Mouse (Mus musculus) embryonic facial prominence, embryonic 11.5 days (tissue): ENCODE measurements at regions not wholly inside any gene's neighbourhood (a gene's known extent, or its start where the extent isn't known, plus 50 kb on each side); places are given as distances from the start of the nearest gene placed in this dataset.

Experiments
- ATAC-seq: fragments of 200-750 bp; cut with Nextera tagmentation; replicated peaks from 2 replicates; pipeline ENCODE4 v1.8.0; 2017; ENCODE audit warnings: low read depth; ENCODE audit not compliant: insufficient number of reproducible peaks, low FRiP score, low TSS enrichment
- DNase-seq: peaks from one replicate; pipeline ENCODE4 v3.0.0-alpha.2; 2015; ENCODE audit warnings: low spot score
- H3K27ac ChIP-seq: fragments of 300-500 bp; sonication (generic); replicated peaks from 2 replicates; pipeline ENCODE4 v1.5.1; 2014; ENCODE audit warnings: mild to moderate bottlenecking, low read depth, low read length, control low read depth
- H3K27me3 ChIP-seq: fragments of 300-500 bp; sonication (generic); 2 replicates; pipeline ENCODE4 v1.6.1; 2014; ENCODE audit warnings: mild to moderate bottlenecking, low read length, moderate library complexity, mixed read lengths; ENCODE audit not compliant: control insufficient read depth, insufficient read depth
- H3K36me3 ChIP-seq: fragments of 300-500 bp; sonication (generic); replicated peaks from 2 replicates; pipeline ENCODE4 v1.6.1; 2014; ENCODE audit warnings: low read depth, mild to moderate bottlenecking, low read length, moderate library complexity, mixed read lengths; ENCODE audit not compliant: control insufficient read depth, insufficient read depth
- H3K4me1 ChIP-seq: fragments of 300-500 bp; sonication (generic); 2 replicates; pipeline ENCODE4 v1.6.1; 2014; ENCODE audit warnings: low read length, mixed read lengths; ENCODE audit not compliant: control insufficient read depth, insufficient read depth
- H3K4me2 ChIP-seq: fragments of 300-500 bp; sonication (generic); 2 replicates; pipeline ENCODE4 v1.6.1; 2014; ENCODE audit warnings: low read depth, mild to moderate bottlenecking, control low read depth, low read length, moderate library complexity
- H3K4me3 ChIP-seq: fragments of 300-500 bp; sonication (generic); 2 replicates; pipeline ENCODE4 v1.5.1; 2014; ENCODE audit warnings: low read depth, low read length, control low read depth
- H3K9ac ChIP-seq: fragments of 300-500 bp; sonication (generic); replicated peaks from 2 replicates; pipeline ENCODE4 v1.6.1; 2014; ENCODE audit warnings: mild to moderate bottlenecking, control low read depth, low read length
- H3K9me3 ChIP-seq: fragments of 300-500 bp; sonication (generic); replicated peaks from 2 replicates; pipeline ENCODE4 v1.6.1; 2016; ENCODE audit warnings: mild to moderate bottlenecking, low read length, inconsistent platforms, mixed read lengths; ENCODE audit not compliant: control insufficient read depth
- WGBS: fragments of 180-500 bp; shearing (Covaris S2); extraction: QIAGEN DNeasy Blood & Tissue Kit; methylation state at CpG from one replicate; pipeline ENCODE4 v1.1.7; 2014; 5-methylcytosine and 5-hydroxymethylcytosine counted together

DNA sequence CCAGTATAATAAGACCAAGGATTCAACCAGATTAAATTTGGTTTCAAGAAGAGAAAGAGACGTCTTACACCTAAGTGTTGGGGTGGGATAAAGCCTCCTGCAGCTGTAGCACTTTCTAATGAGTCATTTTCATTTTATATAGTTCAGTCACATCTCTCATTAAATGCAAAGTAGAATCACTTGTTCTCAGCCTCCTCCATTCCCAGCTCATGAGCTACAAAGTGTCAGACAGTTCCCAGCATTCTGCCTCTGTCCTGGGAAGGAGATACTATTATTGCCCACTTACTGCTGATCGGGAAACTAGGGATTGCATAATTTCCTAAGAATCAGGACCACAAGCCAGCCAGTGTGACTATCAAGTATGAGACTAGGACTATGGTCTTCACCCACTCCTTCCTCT, 158.9 kb downstream of the Tph2 start:
- H3K9me3 ChIP-seq, result no peaks in the 10 kb centered on the region
- no peak overlapping the region for H3K4me3 ChIP-seq
- no peaks in the 10 kb centered on the region for H3K36me3 ChIP-seq
- DNase-seq (no peak), ATAC-seq (no peak)
- no peaks in the 10 kb centered on the region for H3K27me3 ChIP-seq
- no peak overlapping the region for H3K4me2 ChIP-seq
- H3K9ac ChIP-seq, result no peak overlapping the region
- no peak overlapping the region for H3K27ac ChIP-seq
- 79% methylated on average over 2 of the region's 2 CpGs for WGBS
- H3K4me1 ChIP-seq, result no peaks in the 10 kb centered on the region

DNA sequence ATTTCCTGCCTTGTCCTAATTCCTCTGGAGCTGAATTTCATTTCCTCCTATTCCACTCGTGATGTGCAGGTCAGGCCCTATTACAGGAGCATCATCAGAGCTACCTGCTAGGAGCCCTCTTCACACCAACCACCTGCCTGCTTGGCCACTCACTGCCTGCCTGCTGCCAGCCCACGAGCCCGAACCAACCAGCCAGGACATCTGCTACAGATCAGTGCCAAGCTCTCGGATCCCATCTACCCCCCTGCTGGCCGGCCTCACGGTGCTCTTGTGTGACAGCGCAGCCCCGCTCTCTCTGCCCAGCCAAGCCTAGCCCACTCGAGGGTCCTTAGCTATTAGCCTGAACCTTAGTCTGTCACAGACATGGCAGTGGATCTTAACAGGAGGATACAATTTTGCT, 165.4 kb downstream of the Tph2 start:
- DNase-seq (no peak), ATAC-seq (no peak; the same call in 1 of the 2 replicates)
- Histone ChIP-seq H3K9me3 (no peaks in the 10 kb centered on the region), H3K9ac (no peak overlapping the region), H3K36me3 (no peaks in the 10 kb centered on the region), H3K4me1 (no peaks in the 10 kb centered on the region), H3K4me3 (no peak overlapping the region), H3K4me2 (no peak overlapping the region), H3K27me3 (no peaks in the 10 kb centered on the region), H3K27ac (no peak overlapping the region)
- 65% methylated on average over 9 of the region's 9 CpGs for WGBS

DNA sequence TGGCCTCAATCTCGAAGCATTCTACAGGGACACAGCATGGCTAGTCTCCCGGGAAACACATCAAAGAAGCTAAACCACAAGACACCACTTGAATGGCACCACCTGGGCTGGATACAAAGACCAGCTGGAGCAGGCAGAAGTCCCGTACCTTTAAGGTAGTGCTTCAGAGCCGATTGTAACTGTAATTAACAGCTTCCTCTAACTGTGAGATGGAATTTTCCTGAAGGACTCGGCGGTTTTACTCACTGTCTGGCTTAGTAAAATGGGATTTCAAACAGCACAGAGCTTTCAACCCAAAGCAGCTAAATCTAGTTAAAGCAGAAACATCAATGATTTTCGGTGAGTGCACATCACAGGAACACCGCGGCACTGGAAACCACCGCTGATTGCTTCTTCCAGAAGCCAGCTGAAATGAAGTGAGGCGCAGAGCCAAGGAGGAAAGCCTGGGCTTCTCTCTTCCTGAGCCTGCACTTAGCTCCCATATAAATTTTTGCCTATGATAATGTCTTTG, 171.3 kb downstream of the Tph2 start:
- no peak for ATAC-seq
- DNase-seq, result peak; percentile 30
- Histone ChIP-seq H3K4me1 (no peaks in the 10 kb centered on the region), H3K4me2 (no peak overlapping the region), H3K27ac (no peak overlapping the region), H3K27me3 (no peaks in the 10 kb centered on the region), H3K9me3 (no peaks in the 10 kb centered on the region), H3K4me3 (no peak overlapping the region), H3K9ac (no peak overlapping the region), H3K36me3 (no peaks in the 10 kb centered on the region)
- WGBS, result 22% methylated on average over 11 of the region's 11 CpGs

DNA sequence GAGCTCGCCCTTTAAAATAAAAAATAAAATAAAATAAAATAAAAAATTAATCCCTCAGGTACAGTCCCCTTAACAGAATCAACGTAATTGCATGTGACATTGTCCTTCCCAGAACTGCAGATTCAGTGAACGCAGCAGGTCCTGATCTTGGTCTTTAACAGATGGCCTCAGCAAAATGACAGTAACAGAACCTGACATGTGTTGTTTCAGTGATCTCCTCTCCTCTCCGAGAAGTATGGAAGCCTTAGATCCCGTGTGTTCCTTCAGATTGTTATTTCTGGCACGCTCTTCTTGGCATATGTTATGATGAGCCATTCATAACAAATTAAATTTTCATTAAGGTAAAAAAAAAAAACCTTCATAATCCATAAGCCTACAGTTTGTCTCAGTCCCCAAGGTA, 171.9 kb downstream of the Tph2 start:
- ATAC-seq, result no peak
- no peaks in the 10 kb centered on the region for H3K27me3 ChIP-seq
- no peaks in the 10 kb centered on the region for H3K4me1 ChIP-seq
- WGBS, result 62% methylated on average over 6 of the region's 6 CpGs
- no peak overlapping the region for H3K27ac ChIP-seq
- H3K36me3 ChIP-seq, result no peaks in the 10 kb centered on the region
- H3K4me3 ChIP-seq, result no peak overlapping the region
- H3K9ac ChIP-seq, result no peak overlapping the region
- no peak for DNase-seq
- H3K4me2 ChIP-seq, result no peak overlapping the region
- H3K9me3 ChIP-seq, result no peaks in the 10 kb centered on the region

DNA sequence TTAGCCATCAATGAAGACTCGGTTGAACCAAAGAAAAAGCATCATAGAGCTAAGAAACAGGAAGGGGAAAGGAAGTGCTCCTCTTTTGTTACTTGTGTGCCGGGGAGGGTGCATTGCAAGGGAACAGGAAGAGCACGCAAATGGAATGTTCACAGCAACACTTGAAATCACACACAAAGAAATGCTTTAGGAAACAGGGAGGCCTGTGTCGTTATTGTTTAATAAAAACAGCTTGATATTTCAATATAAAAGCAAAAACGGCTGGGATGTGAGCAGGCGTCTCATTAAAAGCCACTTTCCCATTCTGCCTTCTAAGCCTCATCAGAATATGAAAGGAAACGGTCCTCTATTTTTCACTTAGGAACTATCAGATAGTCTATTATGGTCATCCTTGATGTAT, 172.5 kb downstream of the Tph2 start:
- H3K4me3 ChIP-seq, result no peak overlapping the region
- H3K27ac ChIP-seq, result no peak overlapping the region
- H3K9me3 ChIP-seq, result no peaks in the 10 kb centered on the region
- WGBS, result 65% methylated on average over 7 of the region's 7 CpGs
- no peak overlapping the region for H3K4me2 ChIP-seq
- H3K4me1 ChIP-seq, result no peaks in the 10 kb centered on the region
- ATAC-seq, result no peak
- H3K27me3 ChIP-seq, result no peaks in the 10 kb centered on the region
- no peak overlapping the region for H3K9ac ChIP-seq
- no peaks in the 10 kb centered on the region for H3K36me3 ChIP-seq
- DNase-seq, result no peak

DNA sequence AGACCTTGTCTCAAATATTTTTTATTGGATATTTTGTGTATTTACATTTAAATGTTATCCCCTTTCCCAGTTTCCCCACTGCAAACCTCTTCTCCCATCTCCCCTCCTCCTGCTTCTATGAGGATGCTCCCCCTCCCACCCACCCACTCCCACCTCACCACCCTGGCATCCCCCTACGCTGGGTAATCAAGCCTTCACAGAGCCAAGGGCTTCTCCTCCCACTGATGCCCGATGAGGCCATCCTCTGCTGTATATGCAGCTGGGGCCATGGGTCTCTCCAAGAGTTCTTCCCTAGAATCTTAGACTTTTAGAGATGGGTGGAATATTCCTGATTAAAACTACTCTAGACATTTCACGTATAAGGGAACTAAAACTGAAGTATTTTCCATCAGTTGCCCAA, 172.9 kb downstream of the Tph2 start:
- 85% methylated on average over 3 of the region's 3 CpGs for WGBS

DNA sequence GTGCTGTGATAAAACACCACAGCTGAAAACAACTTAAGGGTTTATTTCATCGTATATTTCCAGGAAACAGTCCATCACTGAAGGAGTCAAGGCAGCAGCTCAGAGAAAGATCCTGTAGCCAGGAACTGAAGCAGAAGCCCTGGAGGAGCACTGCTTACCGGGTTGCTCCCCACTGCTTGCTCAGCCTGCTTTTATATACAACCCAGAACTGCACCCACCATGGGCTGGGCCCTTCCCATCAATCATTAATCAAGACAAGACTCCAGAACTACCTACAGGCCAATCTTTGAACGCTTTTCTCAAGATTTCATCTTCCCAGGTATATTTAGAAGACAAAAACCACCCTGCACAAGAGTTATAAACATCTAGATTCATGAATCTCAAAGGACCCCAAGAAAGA, 188.4 kb downstream of the Tph2 start:
- H3K36me3 ChIP-seq, result no peaks in the 10 kb centered on the region
- H3K27ac ChIP-seq, result no peak overlapping the region
- DNase-seq (no peak), ATAC-seq (no peak)
- H3K9ac ChIP-seq, result no peak overlapping the region
- H3K4me1 ChIP-seq, result no peaks in the 10 kb centered on the region
- no peaks in the 10 kb centered on the region for H3K9me3 ChIP-seq
- H3K4me2 ChIP-seq, result no peak overlapping the region
- 75% methylated on average over 3 of the region's 3 CpGs for WGBS
- no peak overlapping the region for H3K4me3 ChIP-seq
- H3K27me3 ChIP-seq, result no peaks in the 10 kb centered on the region

More for the DNA sequence above, 172.9 kb downstream of the Tph2 start:
- Histone ChIP-seq H3K27ac (no peak overlapping the region), H3K9me3 (no peaks in the 10 kb centered on the region), H3K4me3 (no peak overlapping the region), H3K9ac (no peak overlapping the region), H3K4me1 (no peaks in the 10 kb centered on the region), H3K36me3 (no peaks in the 10 kb centered on the region), H3K4me2 (no peak overlapping the region), H3K27me3 (no peaks in the 10 kb centered on the region)
- DNase-seq, result no peak
- no peak for ATAC-seq

DNA sequence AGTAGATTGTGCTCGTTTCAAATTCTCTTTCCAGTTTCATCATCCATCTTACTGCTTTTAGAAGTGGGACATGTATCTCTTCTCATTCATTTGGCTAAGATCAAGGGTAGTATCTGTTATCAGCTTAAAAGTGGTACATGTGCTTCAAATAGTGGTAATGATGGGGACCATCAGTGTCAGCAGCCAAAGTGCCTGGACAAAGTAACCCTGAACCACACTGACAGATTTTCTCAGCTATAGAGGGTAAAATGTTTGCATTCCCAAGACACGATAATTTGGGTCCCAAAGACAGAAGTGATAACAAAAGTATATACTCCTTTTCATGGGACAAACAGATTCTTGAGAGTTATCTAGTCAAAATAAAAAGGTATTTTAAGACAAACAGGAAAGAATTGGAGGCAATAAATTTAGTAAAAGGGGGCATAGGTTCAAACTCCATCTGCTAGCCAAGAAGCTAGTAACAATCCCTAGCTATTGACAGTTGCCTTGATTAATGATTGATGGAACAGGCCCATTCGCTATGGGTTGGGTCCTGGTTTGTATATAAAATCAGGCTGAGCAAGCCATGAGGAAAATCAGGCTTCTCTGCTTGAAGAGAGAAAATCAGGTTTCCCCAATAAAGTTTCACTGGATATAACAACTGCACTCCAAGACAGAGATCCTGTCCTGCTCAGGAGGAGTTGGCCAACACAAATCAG, 189.5 kb downstream of the Tph2 start:
- DNase-seq, result no peak
- WGBS, result 63% methylated on average over 3 of the region's 3 CpGs
- no peaks in the 10 kb centered on the region for H3K36me3 ChIP-seq

More for the DNA sequence above, 189.5 kb downstream of the Tph2 start:
- Histone ChIP-seq H3K4me2 (no peak overlapping the region), H3K27me3 (no peaks in the 10 kb centered on the region), H3K27ac (no peak overlapping the region), H3K9ac (no peak overlapping the region), H3K9me3 (no peaks in the 10 kb centered on the region), H3K4me1 (no peaks in the 10 kb centered on the region), H3K4me3 (no peak overlapping the region)
- ATAC-seq, result no peak
